Mouse (Mus musculus) lung, adult 2 months (tissue): Measurements from ENCODE around the gene Naxd.

ENCODE experiments used
- CTCF ChIP-seq: fragments of 200-500 bp; IDR thresholded peaks from 2 replicates; pipeline ENCODE4 v1.5.1; 2011; ENCODE audit warnings: mild to moderate bottlenecking, low read length, control low read depth; ENCODE audit not compliant: insufficient read depth
- POLR2A ChIP-seq: fragments of 200-500 bp; IDR thresholded peaks from 2 replicates; pipeline ENCODE4 v1.6.1; 2011; ENCODE audit warnings: low read depth, mild to moderate bottlenecking, control low read depth, low read length, borderline replicate concordance; ENCODE audit errors: extremely low read depth

DNA sequence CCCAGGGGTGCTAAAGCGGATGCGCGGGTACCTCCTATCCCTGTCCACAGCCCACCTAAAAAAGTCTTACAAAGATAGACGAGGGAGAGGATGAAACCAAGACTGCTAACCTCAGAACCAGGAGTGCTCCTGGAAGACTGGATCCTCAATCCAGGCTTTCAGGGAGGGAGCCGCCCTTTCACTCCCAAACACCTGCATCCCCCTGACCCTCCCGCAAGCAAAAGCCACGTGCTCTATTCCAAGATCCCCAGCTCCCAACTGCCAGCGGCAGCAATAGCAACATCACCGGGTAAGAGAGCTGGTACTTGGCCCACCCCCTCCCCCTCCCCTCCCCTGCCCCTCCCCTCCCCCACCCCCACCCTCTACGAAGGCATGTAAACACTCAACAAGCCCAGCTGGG lies 21.9 kb upstream of the Naxd start:
- TF ChIP-seq CTCF (no peak), POLR2A (no peak)
